Mouse (Mus musculus): ENCODE results near the gene Aph1a.
A peak's percentile ranks its signal among the peaks of the same experiment; 100 is the strongest.
"Not testable (repeated sequence)": the region's sequence is repeated elsewhere in the genome, so short reads cannot be mapped to it uniquely, and the experiment has no call there.

The Aph1a gene

GRCm38 (mm10) chr3:95916760-95917159 lies 23.0 kb downstream of the Aph1a start:
- DNase-seq (ENCODE audit: inconsistent ontology term) = no peak

DNA sequence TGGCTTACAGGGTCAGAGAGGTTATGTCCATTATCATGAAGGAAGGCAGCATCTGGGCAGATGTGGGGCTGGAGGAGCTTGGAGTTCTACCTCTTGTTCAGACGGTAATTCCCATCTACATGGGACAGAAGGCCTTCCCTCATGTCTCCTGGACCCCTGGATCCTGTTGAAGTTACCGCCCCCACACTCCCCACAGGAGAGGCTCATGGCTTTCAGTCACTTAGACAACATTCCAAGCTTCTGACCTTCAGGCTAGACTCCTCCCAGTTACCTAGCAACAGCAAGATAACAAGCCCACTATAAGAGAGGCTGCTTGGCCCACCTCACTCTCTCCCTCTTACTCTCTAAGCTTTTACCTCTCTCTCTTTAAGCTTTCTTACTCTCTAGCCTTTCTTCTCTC lies 26.8 kb downstream of the Aph1a start:
- not testable (repeated sequence) for DNase-seq (ENCODE audit: inconsistent ontology term)

GRCm38 (mm10) chr3:95923429-95923828 lies 29.7 kb downstream of the Aph1a start:
- DNase-seq (ENCODE audit: inconsistent ontology term) = not testable (repeated sequence)

DNA sequence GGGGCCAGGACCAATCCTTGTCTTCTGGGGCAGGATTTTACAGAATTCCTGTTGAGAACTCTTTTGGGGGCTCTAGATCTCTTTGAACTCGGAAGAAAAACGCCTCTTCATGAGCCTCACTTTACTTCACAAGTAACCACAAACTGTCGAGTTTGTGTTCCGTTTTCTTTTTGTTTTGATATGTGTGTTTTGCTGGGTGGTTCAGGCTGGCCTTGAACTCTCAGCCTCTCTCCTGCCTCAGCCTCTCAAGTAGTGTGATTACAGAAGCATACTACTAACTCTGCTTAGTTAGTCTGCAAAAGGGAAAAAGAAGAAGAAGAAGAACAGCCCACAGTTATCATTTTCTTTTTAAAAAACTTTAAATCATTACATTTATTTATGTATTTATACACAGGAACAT lies 30.4 kb downstream of the Aph1a start:
- DNase-seq (ENCODE audit: inconsistent ontology term) = no peak

DNA sequence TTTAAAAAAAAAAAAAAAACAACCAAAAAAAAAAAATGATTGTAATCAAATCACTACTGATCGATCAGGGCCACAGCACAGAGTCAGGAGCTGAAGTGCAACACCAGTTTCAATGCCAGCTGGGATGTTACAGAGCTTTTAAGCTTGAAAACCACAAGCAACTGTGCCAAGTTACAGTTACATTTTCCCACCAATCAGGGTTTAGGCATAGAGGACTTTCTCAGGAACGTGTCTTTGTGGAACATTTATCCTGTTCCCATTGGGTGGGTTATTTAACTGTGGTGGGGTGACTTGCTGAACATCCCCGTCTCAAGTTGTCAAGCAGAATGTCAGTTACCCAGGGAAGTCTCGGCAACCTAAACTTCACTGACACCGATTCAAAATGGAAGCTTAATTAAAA lies 31.3 kb downstream of the Aph1a start:
- DNase-seq (ENCODE audit: inconsistent ontology term) = no peak

DNA sequence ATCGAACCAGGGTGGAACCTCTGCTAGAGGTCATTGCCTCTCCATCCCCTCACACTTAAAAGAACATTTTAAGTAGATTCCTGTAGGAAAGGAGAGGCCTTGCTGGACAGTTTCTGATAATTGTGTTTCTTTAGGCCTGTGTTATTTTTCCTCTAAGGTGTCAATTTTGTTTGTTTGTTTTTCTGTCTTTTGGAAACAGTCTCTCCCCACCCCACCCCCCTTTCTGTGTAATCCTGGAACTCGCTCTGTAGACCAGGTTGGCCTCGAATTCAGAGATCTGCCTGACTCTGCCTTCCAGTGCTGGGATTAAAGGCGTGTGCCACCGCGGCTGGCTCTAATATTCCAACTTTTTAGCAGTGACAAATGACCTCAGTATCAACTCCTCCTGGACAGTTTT lies 34.5 kb downstream of the Aph1a start:
- no peak for DNase-seq (ENCODE audit: inconsistent ontology term)

- DNase-seq (ENCODE audit: inconsistent ontology term) = peak; percentile 99
Measured at GRCm38 (mm10) chr3:95928658-95929503, 35.1 kb downstream of the Aph1a start, which contains the start of gene Anp32e. TSS of gene Anp32e (plus strand) at chr3:95929246.

DNA sequence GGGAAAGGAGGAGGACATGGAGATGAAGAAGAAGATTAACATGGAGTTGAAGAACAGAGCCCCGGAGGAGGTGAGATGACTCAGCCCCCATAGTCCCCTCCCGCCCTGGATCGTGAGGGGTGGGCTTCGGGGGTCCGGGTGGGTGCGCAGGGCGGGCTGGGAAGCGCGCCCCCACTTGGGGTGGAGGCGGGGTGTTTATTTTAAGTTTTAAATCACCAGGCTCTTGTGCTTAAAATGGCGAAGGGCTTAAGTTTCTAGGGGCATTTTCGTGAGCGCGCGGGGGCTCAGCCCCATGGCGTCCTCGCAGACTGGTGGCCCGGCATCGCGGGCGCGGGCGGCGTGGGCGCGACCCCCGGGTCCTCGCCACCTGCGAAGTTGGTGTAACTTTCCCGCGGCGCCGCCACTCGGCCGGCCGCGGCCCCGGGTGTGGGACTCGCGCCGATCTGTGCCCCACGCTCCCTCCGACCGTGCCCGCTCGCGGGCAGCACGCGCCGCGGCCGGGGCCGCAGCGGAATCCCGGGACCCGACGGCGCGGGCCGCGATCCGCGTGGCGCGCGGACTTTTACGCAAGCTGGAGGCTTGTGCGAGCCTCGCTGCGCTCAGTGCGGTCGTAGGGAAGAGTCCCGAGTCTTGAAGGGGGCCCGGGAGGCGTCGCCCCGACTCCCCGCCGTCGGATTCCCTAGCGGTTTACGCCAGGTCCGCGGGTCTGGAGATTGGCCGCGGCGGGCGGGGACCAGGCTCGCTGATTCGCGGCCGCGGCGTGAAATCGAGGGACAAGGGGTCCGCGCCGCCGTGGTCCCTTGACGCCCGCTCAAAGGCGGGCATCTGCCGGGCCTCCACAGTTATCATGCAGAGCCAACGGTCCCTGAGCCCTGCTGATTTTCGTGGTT lies 36.1 kb downstream of the Aph1a start:
- peak; percentile 77 for DNase-seq (ENCODE audit: inconsistent ontology term)

DNA sequence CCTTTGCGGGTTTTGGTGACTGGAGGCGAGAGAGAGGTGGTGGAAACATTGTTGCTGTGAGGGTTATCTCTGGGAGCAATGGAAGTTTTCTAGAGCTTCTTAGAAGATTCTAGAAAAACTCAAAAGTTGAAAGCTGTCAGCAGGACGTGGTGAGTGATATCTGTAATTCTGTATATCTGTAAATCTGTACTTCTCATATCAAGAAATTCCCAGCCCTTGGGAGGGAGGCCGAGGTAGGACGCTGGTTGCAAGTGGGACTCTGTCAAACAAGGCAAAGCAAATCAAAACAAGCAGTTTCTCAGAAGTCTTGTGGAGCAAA lies 36.7 kb downstream of the Aph1a start:
- DNase-seq (ENCODE audit: inconsistent ontology term) = peak; percentile 14

DNA sequence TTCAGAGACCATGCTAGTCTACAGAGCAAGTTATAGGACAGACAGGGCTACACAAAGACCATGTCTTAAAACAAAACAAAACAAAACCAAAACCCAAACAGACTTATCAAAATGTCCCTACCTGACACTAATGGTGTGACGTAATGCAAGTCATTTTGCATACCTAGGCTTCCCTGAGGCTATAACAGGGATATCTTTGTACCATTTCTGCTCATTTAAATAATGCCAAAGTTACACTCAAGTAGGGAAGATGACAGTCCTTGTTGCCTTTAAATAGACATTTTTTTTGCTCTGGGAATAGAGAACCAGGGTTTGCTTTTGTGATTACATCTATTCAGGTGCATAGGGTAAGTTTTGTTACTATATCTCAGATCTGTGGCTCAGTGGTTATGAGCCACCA lies 37.7 kb downstream of the Aph1a start:
- no peak for DNase-seq (ENCODE audit: inconsistent ontology term)

DNA sequence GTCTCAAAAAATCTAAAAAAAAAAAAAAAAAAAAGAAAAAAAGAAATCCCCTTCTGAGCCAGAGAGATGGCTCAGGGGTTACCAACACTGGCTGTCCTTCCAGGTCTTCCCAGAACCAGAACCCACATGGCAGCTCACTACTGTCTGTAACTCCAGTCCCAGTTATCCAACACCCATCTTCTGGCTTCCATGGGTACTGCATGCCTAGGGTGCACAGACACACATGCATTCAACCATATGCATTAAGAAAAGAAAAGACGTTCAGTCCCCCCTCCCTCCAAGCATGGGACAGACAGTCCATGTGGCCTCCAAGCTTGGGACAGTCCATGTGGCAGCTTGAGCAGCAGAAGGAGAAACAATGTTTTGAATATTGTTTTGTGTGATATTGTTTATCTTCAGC lies 38.4 kb downstream of the Aph1a start:
- DNase-seq (ENCODE audit: inconsistent ontology term) = no peak

DNA sequence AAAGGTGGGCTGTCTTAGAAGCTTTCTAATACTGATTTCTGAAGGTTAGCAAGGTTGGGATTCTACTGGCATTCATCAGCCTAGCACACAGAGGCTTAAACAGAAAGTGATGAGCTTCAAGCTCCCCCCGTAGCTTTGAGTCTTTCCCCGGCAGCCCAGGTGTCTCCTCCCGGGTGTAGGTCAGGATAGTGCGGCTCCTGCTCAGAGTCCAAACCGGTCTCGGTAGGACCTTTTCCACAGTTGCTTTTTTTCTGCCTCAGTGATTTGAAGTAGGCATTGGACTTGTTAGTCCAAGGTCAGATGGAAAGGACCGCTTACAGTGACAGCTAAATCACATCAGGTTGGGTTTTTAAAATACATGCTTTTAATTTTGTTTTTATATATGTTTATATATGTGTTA lies 38.8 kb downstream of the Aph1a start:
- DNase-seq (ENCODE audit: inconsistent ontology term) = no peak

GRCm38 (mm10) chr3:95933111-95933750 lies 39.5 kb downstream of the Aph1a start:
- DNase-seq (ENCODE audit: inconsistent ontology term) = no peak

GRCm38 (mm10) chr3:95934448-95934847 lies 40.7 kb downstream of the Aph1a start:
- DNase-seq (ENCODE audit: inconsistent ontology term) = no peak

- DNase-seq (ENCODE audit: inconsistent ontology term) = no peak
Measured at GRCm38 (mm10) chr3:95938217-95938616, 44.4 kb downstream of the Aph1a start.

GRCm38 (mm10) chr3:95938835-95939234 lies 45.1 kb downstream of the Aph1a start:
- DNase-seq (ENCODE audit: inconsistent ontology term) = no peak

DNA sequence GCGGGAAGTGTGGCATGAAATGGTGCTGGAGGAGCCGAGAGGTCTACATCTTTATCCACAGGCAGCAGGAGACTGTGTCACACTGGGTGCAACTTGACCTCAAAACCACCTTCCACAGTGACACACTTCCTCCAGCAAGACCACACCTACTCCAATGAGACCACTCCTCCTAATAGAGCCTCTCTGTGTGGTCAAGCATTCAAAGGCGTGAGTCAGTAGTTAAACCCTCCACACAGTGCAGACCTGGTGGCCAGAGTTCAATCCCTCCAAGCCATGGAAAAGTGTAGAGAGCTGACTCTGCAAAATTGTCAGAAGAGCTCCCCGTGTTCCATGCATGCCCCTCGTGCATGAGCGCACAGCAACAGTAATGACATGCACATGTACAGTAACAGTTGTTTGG lies 49.0 kb downstream of the Aph1a start:
- peak; percentile 57 for DNase-seq (ENCODE audit: inconsistent ontology term)

- no peak for DNase-seq (ENCODE audit: inconsistent ontology term)
Measured at GRCm38 (mm10) chr3:95943226-95943625, 49.5 kb downstream of the Aph1a start.

DNA sequence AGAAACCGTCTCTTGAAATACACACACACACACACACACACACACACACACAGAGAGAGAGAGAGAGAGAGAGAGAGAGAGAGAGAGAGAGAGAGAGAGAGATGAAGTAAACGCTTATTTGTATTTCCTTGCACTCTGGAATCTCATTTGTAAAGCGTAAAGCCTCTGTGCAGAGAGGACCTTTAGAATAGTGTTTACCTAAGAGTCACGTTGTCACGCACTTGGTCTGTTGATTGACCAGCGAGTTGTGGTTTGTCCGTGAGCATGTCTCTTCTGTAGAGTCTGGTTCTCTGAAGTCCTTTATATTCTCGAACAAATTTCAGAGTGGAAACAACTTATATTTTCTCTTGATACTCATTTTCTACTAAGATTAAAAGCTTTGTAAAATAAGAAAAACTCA lies 51.0 kb downstream of the Aph1a start:
- no peak for DNase-seq (ENCODE audit: inconsistent ontology term)

GRCm38 (mm10) chr3:95945731-95946240 lies 52.0 kb downstream of the Aph1a start:
- DNase-seq (ENCODE audit: inconsistent ontology term) = no peak
